Mouse (Mus musculus) olfactory bulb, adult 2 months (tissue): ENCODE measurements around the gene Gng5. TPM values are rescaled to one million over a fixed set of nuclear protein-coding genes. Genes with fewer than 3 reads are reported as not detected.

Source experiments
- H3K27ac ChIP-seq: fragments of 200-500 bp; 2 replicates; pipeline ENCODE4 v1.5.1; 2012; ENCODE audit warnings: low read depth, low read length; ENCODE audit not compliant: insufficient read depth
- H3K4me1 ChIP-seq: fragments of 200-500 bp; 2 replicates; pipeline ENCODE4 v1.6.1; 2012; ENCODE audit warnings: low read length; ENCODE audit not compliant: control insufficient read depth, insufficient read depth
- H3K4me3 ChIP-seq: fragments of 200-500 bp; 2 replicates; pipeline ENCODE4 v1.5.1; 2012; ENCODE audit warnings: mild to moderate bottlenecking, low read depth, low read length, moderate library complexity; ENCODE audit not compliant: insufficient read depth
- CTCF ChIP-seq: fragments of 200-500 bp; IDR thresholded peaks from 2 replicates; pipeline ENCODE4 v1.5.1; 2012; ENCODE audit warnings: low read depth, mild to moderate bottlenecking, low read length, moderate library complexity; ENCODE audit not compliant: insufficient read depth
- POLR2A ChIP-seq: fragments of 200-500 bp; IDR thresholded peaks from 2 replicates; pipeline ENCODE4 v1.6.1; 2012; ENCODE audit warnings: mild to moderate bottlenecking, low read depth, low read length, moderate library complexity; ENCODE audit not compliant: insufficient read depth
- WGBS: fragments of 180-500 bp; shearing (Covaris S2); methylation state at CpG from one replicate; pipeline ENCODE4 v1.1.7; 2018; 5-methylcytosine and 5-hydroxymethylcytosine counted together
- polyA plus RNA-seq: library from polyadenylated mRNA; stranded (reverse); fragments of >200 nt; gene quantifications from 2 replicates; pipeline ENCODE4 v1.2.4, GENCODE M21; 2012; ENCODE audit warnings: low replicate concordance; ENCODE audit not compliant: missing spikeins, insufficient read depth, insufficient read length

Gene Gng5
- not detected in 2 replicates for polyA plus RNA-seq

DNA sequence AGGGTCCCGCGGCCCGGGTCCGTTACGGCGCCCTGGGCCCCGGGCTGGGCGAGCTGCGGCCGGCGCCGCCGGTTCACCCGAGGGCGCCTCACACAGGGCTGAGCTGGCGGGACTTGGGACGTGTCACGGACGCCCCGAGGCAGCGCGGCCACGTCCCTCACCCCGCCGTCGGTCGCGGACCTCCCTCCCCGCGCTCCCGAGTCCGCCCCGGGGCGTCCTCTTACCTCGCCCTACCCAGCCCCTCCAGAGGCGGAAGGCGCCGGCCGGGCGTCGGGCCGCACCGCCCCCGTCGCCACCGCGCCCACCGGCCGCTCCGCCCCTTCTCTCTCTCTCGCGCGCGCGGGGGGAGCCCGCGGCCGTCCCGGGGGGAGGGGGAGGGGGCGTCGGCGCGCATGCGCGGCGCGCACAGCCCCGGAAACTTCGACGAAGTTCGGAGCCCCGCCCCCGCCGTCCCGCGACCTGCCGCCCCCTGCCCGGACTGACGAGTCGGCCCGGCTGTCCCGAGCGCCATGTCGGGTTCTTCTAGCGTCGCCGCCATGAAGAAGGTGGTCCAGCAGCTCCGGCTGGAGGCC lies at the start of gene Gng5, which contains the start of gene Spata1:
Gene Gng5, plus strand, starts transcription at position 377 of the 572 bp plus-strand sequence.
Gene Spata1, minus strand, starts transcription at position 323 of the 572 bp plus-strand sequence.
- peak within 1 kb of the TSS; percentile 61 for H3K4me3 ChIP-seq
- H3K27ac ChIP-seq, result peak within 1 kb of the TSS; percentile 75; the same call in 1 of the 2 replicates
- TF ChIP-seq CTCF, result no peak
- TF ChIP-seq POLR2A, result peak; percentile 36; the same call in 1 of the 2 replicates
- H3K4me1 ChIP-seq, result peaks cover 4% of the 10 kb centered on the region
- under 1% methylated on average over 79 of the region's 88 CpGs for WGBS

GRCm38 (mm10) chr3:146450371-146450841 lies 49.2 kb upstream of the Gng5 start:
- peak overlapping the region; percentile 81 for H3K4me3 ChIP-seq
- no peak for TF ChIP-seq CTCF
- peak; percentile 86 for TF ChIP-seq POLR2A
- WGBS, result under 1% methylated on average over 29 of the region's 29 CpGs
- 0 out of 2 replicates have a peak, but pooled peaks cover 2% of the 10 kb centered on the region for H3K4me1 ChIP-seq
- peak overlapping the region; percentile 72 for H3K27ac ChIP-seq

GRCm38 (mm10) chr3:146451375-146451774 lies 48.2 kb upstream of the Gng5 start:
- H3K4me1 ChIP-seq, result 0 out of 2 replicates have a peak, but pooled peaks cover 2% of the 10 kb centered on the region
- no peak overlapping the region for H3K27ac ChIP-seq
- no peak overlapping the region for H3K4me3 ChIP-seq
- no peak for TF ChIP-seq CTCF
- TF ChIP-seq POLR2A, result no peak
- 87% methylated on average over 5 of the region's 5 CpGs for WGBS

DNA sequence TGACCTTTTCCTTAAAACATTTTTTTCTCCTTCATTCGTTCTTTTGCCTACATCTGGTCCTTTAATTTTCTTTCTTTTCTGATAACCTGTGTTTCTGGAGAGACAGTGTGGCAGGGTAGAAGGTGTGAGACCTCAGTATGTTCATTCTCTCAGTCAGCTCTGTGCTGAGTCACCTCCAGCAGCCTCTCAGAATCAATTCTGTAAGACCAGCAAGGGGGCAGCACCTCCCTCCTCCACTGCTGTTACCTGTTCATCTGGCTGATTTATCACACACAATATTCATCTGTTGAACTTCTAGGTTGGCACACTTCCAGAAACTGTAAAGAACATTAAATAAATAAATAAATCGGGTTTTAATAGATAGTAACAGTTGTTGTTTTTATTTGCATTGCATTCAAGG lies 36.7 kb upstream of the Gng5 start:
- Histone ChIP-seq H3K27ac (no peak overlapping the region), H3K4me1 (no peaks in the 10 kb centered on the region), H3K4me3 (no peak overlapping the region)
- 67% methylated on average over 2 of the region's 2 CpGs for WGBS
- TF ChIP-seq CTCF (no peak), POLR2A (no peak)

GRCm38 (mm10) chr3:146469226-146469625 lies 30.4 kb upstream of the Gng5 start:
- no peak overlapping the region for H3K27ac ChIP-seq
- TF ChIP-seq CTCF, result no peak
- TF ChIP-seq POLR2A, result no peak
- no peak overlapping the region for H3K4me3 ChIP-seq
- H3K4me1 ChIP-seq, result no peaks in the 10 kb centered on the region
- 88% methylated on average over 2 of the region's 2 CpGs for WGBS

- H3K4me3 ChIP-seq, result no peak overlapping the region
- no peak for TF ChIP-seq POLR2A
- TF ChIP-seq CTCF, result no peak
- 72% methylated on average over 4 of the region's 4 CpGs for WGBS
- H3K27ac ChIP-seq, result no peak overlapping the region
- no peaks in the 10 kb centered on the region for H3K4me1 ChIP-seq
Observed at GRCm38 (mm10) chr3:146472657-146473056, 26.9 kb upstream of the Gng5 start.

DNA sequence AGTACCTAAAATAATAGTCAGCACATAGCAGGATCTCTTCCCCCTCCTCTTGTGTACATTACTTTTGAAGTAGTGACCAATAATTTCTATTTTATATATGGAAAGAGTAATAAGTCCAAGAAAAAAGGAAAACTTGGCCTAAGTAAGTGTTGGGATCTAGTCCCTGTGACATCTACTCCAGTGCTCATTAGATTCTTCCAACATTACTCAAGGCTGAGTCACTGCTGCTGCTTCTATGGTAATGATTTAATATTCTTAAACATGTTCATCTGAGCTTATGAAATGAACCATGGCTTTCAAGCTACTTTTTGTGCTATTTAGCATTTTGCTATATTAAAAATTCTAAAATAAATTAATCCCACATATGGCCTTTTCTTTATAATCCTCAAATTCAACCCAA lies 25.9 kb upstream of the Gng5 start:
- no peaks in the 10 kb centered on the region for H3K4me1 ChIP-seq
- H3K4me3 ChIP-seq, result no peak overlapping the region
- TF ChIP-seq POLR2A, result no peak
- no peak overlapping the region for H3K27ac ChIP-seq

GRCm38 (mm10) chr3:146474428-146474827 lies 25.2 kb upstream of the Gng5 start:
- WGBS, result 79% methylated on average over 3 of the region's 3 CpGs
- Histone ChIP-seq H3K27ac (no peak overlapping the region), H3K4me1 (no peaks in the 10 kb centered on the region), H3K4me3 (no peak overlapping the region)
- no peak for TF ChIP-seq CTCF

- WGBS, result 65% methylated on average over 2 of the region's 2 CpGs
- Histone ChIP-seq H3K4me1 (no peaks in the 10 kb centered on the region), H3K27ac (no peak overlapping the region), H3K4me3 (no peak overlapping the region)
- TF ChIP-seq POLR2A (no peak), CTCF (no peak)
Observed at GRCm38 (mm10) chr3:146482044-146482443, 17.6 kb upstream of the Gng5 start.

- TF ChIP-seq CTCF, result no peak
- H3K27ac ChIP-seq, result no peak overlapping the region
- H3K4me3 ChIP-seq, result no peak overlapping the region
- no peaks in the 10 kb centered on the region for H3K4me1 ChIP-seq
- WGBS, result 88% methylated on average over 4 of the region's 4 CpGs
Observed at GRCm38 (mm10) chr3:146486464-146486863, 13.1 kb upstream of the Gng5 start.
